In genomic region chr5:142771964-142772363, GRCm38 (mm10) we compare ENCODE assay signal across 24 mouse cellular contexts. TPM values are rescaled to one million over a fixed set of nuclear protein-coding genes. Genes with fewer than 3 reads are reported as not detected.
DNase-seq lines count a peak whose midpoint lies in the region; ATAC-seq and TF ChIP-seq lines count a peak whose summit lies in the region.
"Had no signal": no experiment of that assay in that cellular context is flagged by ENCODE, and none has a peak within 500 bp of the region (broad histone marks: within the 10 kb centered on the region; RNA-seq: fewer than 3 reads in every experiment).

No protein-coding gene starts in this region.

- peaks cover 43% of the 10 kb centered on the region for H3K4me1 ChIP-seq in heart, embryonic 13.5 days
- peaks cover 16% of the 10 kb centered on the region for H3K4me1 ChIP-seq in erythroblast, embryonic 14.5 days (ENCODE audit: control insufficient read depth)
- H3K4me1 ChIP-seq in cerebellum, adult 2 months (ENCODE audit: control insufficient read depth, insufficient read depth, low read length) = peaks cover 8% of the 10 kb centered on the region

- H3K4me3 ChIP-seq in heart, embryonic 13.5 days = no peak overlapping the region
- peak overlapping the region; percentile 35 for H3K4me3 ChIP-seq in erythroblast, embryonic 14.5 days (replicated peaks)
- H3K4me3 ChIP-seq in cerebellum, adult 2 months (replicated peaks; ENCODE audit: insufficient read depth, low read depth, low read length) = no peak overlapping the region
- H3K4me3 ChIP-seq: embryonic facial prominence, embryonic 10.5 days; layer of hippocampus, adult 2 months; limb, embryonic 10.5 days had no signal

- 60% methylated on average over 15 of the region's 15 CpGs for WGBS in heart, embryonic 13.5 days
- WGBS in cerebellum, adult 2 months = 85% methylated on average over 15 of the region's 15 CpGs

- TF ChIP-seq CTCF in cerebellum, adult 2 months (IDR thresholded peaks at IDR 0.05; ENCODE audit: borderline replicate concordance, insufficient read depth, low read depth, low read length) = no peak

- peaks cover 86% of the 10 kb centered on the region for H3K36me3 ChIP-seq in heart, embryonic 13.5 days
- H3K36me3 ChIP-seq in erythroblast, embryonic 14.5 days (ENCODE audit: control insufficient read depth) = peaks cover 46% of the 10 kb centered on the region

- no peak for TF ChIP-seq POLR2A in cerebellum, adult 2 months (IDR thresholded peaks at IDR 0.05; ENCODE audit: borderline replicate concordance, insufficient read depth, low read length)

- H3K27me3 ChIP-seq in heart, embryonic 13.5 days (replicated peaks) = no peaks in the 10 kb centered on the region
- no peaks in the 10 kb centered on the region for H3K27me3 ChIP-seq in erythroblast, embryonic 14.5 days (ENCODE audit: control insufficient read depth)
- H3K27me3 ChIP-seq in cerebellum, adult 2 months (ENCODE audit: control insufficient read depth, insufficient read depth, low read length) = no peaks in the 10 kb centered on the region

- H3K9me3 ChIP-seq in heart, embryonic 13.5 days = no peaks in the 10 kb centered on the region
- H3K9me3 ChIP-seq in erythroblast, embryonic 14.5 days (ENCODE audit: control insufficient read depth, low read length) = no peaks in the 10 kb centered on the region
- H3K9me3 ChIP-seq: embryonic facial prominence, embryonic 10.5 days; G1E; limb, embryonic 10.5 days had no signal

- H3K9ac ChIP-seq in heart, embryonic 13.5 days = peak overlapping the region; percentile 3

- DNase-seq in adrenal gland, adult (ENCODE audit: inconsistent age in 2 of 2, low spot score in 1 of 2) = peak; percentile 50 to 70
- DNase-seq in adrenal gland, postnatal 10 days = no peak
- DNase-seq in heart, postnatal 4 days = no peak
- no peak for DNase-seq in left cerebral cortex, adult 18-20 months (ENCODE audit: low spot score in 2 of 2)
- DNase-seq in cerebellum, adult 2 months = no peak
- DNase-seq: cerebellum, adult 11 months; cerebellum, postnatal 36 days; heart, adult 18-20 months; heart, postnatal 14 days; lung, adult 2 months; lung, postnatal 36 days; right cerebral cortex, postnatal 25 days; thymus, adult 2 months had no signal

- H3K27ac ChIP-seq in heart, embryonic 13.5 days (replicated peaks) = peak overlapping the region; percentile 65
- no peak overlapping the region for H3K27ac ChIP-seq in cerebellum, adult 2 months (ENCODE audit: insufficient read depth, low read length)
- H3K27ac ChIP-seq: embryonic facial prominence, embryonic 10.5 days; layer of hippocampus, adult 2 months; limb, embryonic 10.5 days had no signal

- no peak for ATAC-seq in heart, embryonic 13.5 days (ENCODE audit: extremely low read depth, insufficient number of reproducible peaks, low FRiP score, low TSS enrichment)
- peak; percentile 19; the same call in 1 of the 2 replicates for ATAC-seq in megakaryocyte progenitor cell, adult 5-6 weeks (replicated peaks; ENCODE audit: poor library complexity)
- ATAC-seq: CD4-positive, CD25-positive, alpha-beta regulatory T cell, adult 4 months; hindbrain, embryonic 16.5 days; intestine, postnatal 0 days had no signal

- H3K4me2 ChIP-seq in heart, embryonic 13.5 days = no peak overlapping the region
- H3K4me2 ChIP-seq: midbrain, embryonic 11.5 days had no signal

RNA-seq across cellular contexts. Expression of gene Tnrc18, which starts 45.5 kb away (rescaled TPM):
- total RNA-seq in adrenal gland, postnatal 10 days (2021) = 10 to 100 TPM; 77.5 to 98.6 TPM
- 15.9 and 18.6 TPM in 2 replicates for polyA plus RNA-seq in heart, embryonic 13.5 days (2015; fragmentation: Nextera tagmentation; extraction: Ambion mirVana)
- total RNA-seq in heart, postnatal 4 days (2021) = 100 to 1,000 TPM; 113 TPM
- polyA plus RNA-seq in erythroblast, embryonic 14.5 days (2012) = 0.97 and 1.5 TPM in 2 replicates
- 27.3 and 30.2 TPM in 2 replicates for total RNA-seq in megakaryocyte progenitor cell, adult 5-6 weeks (2015)
- 10.9 and 14.5 TPM in 2 replicates for total RNA-seq in megakaryocyte progenitor cell, adult 5-6 weeks (2017)
- total RNA-seq in left cerebral cortex, adult 18-20 months (2021) = 100 to 1,000 TPM; 116 to 122 TPM
- 29.3 and 36.5 TPM in 2 replicates for polyA plus RNA-seq in cerebellum, adult 2 months (2012; rRNA removed)

Comparison
In these comparisons a context has a peak if more than half of its experiments do, and no peak if none do; other contexts are left out.
1. DNase-seq: peak in adrenal gland, adult (2 of 2); none in adrenal gland, postnatal 10 days (single experiment), heart, postnatal 4 days (single experiment), left cerebral cortex, adult 18-20 months (0 of 2) and cerebellum, adult 2 months (0 of 2).